Comparison of ENCODE assay signal across 28 mouse cellular contexts in genomic region chr3:122406416-122406815, GRCm38 (mm10).
DNase-seq lines count a peak whose midpoint lies in the region; ATAC-seq and TF ChIP-seq lines count a peak whose summit lies in the region.
"Had no signal": no experiment of that assay in that cellular context is flagged by ENCODE, and none has a peak within 500 bp of the region (broad histone marks: within the 10 kb centered on the region; RNA-seq: fewer than 3 reads in every experiment).

No protein-coding gene starts in this region.

- H3K27me3 ChIP-seq in liver, postnatal 0 days (ENCODE audit: insufficient read depth, low read length): no peaks in the 10 kb centered on the region
- no peaks in the 10 kb centered on the region for H3K27me3 ChIP-seq in liver, embryonic 11.5 days (replicated peaks; ENCODE audit: control insufficient read depth, insufficient read depth, low read length)
- no peaks in the 10 kb centered on the region for H3K27me3 ChIP-seq in CH12.LX (replicated peaks)
- no peaks in the 10 kb centered on the region for H3K27me3 ChIP-seq in hindbrain, embryonic 13.5 days
- H3K27me3 ChIP-seq: liver, embryonic 12.5 days; neural tube, embryonic 13.5 days had no signal

- H3K27ac ChIP-seq in liver, postnatal 0 days (ENCODE audit: low read depth): no peak overlapping the region
- no peak overlapping the region for H3K27ac ChIP-seq in liver, embryonic 11.5 days (ENCODE audit: low read depth, low read length)
- peak overlapping the region; percentile 97 for H3K27ac ChIP-seq in CH12.LX (ENCODE audit: insufficient read depth, low read depth)
- H3K27ac ChIP-seq in hindbrain, embryonic 13.5 days: no peak overlapping the region
- H3K27ac ChIP-seq: embryonic facial prominence, embryonic 10.5 days; hindbrain, embryonic 10.5 days; hindbrain, postnatal 0 days; layer of hippocampus, adult 2 months; limb, embryonic 12.5 days; liver, embryonic 12.5 days; neural tube, embryonic 13.5 days had no signal

- TF ChIP-seq EP300 in liver, postnatal 0 days (IDR thresholded peaks at IDR 0.05; ENCODE audit: low read depth): no peak
- TF ChIP-seq EP300 in CH12.LX (IDR thresholded peaks at IDR 0.05; ENCODE audit: low read length): peak; percentile 99

- H3K79me2 ChIP-seq in CH12.LX (replicated peaks; ENCODE audit: control insufficient read depth, extremely low read depth, insufficient read depth, poor library complexity, severe bottlenecking): no peaks in the 10 kb centered on the region

- no peaks in the 10 kb centered on the region for H3K9me3 ChIP-seq in liver, postnatal 0 days (ENCODE audit: low read length)
- no peaks in the 10 kb centered on the region for H3K9me3 ChIP-seq in liver, embryonic 11.5 days (ENCODE audit: control insufficient read depth, low read length)
- no peaks in the 10 kb centered on the region for H3K9me3 ChIP-seq in CH12.LX (replicated peaks; ENCODE audit: low read length)
- H3K9me3 ChIP-seq in hindbrain, embryonic 13.5 days: no peaks in the 10 kb centered on the region
- H3K9me3 ChIP-seq: embryonic facial prominence, embryonic 10.5 days; heart, embryonic 12.5 days; hindbrain, embryonic 10.5 days; limb, embryonic 12.5 days; liver, embryonic 12.5 days; neural tube, embryonic 13.5 days had no signal

- in situ Hi-C loops in CH12.LX (cut with MboI; ENCODE audit: low pct_ligation_motif_present, low pct_unique_long_range_greater_than_20kb, low sequenced_read_pairs): no loop called here

- no peak; the same call in none of the 2 replicates for TF ChIP-seq RAD21 in CH12.LX (IDR thresholded peaks at IDR 0.05; ENCODE audit: low read depth, low read length)

- TF ChIP-seq POLR2A in CH12.LX (IDR thresholded peaks at IDR 0.05; ENCODE audit: low read depth, low read length): 0 out of 2 replicates have a peak, but pooled peaks have one; percentile 45

- TF ChIP-seq CTCF in liver, postnatal 0 days (IDR thresholded peaks at IDR 0.05; ENCODE audit: low read depth): no peak
- no peak for TF ChIP-seq CTCF in CH12.LX (conservative IDR thresholded peaks at IDR 0.05 in 1 of 2, IDR thresholded peaks at IDR 0.05 in 1 of 2; ENCODE audit: low read depth in 2 of 2, low read length in 2 of 2)

- 56% methylated on average over 8 of the region's 8 CpGs for WGBS in liver, postnatal 0 days (ENCODE audit: insufficient replicate concordance)
- WGBS in liver, embryonic 11.5 days: 60% methylated on average over 8 of the region's 8 CpGs
- WGBS in hindbrain, embryonic 13.5 days: 61% methylated on average over 8 of the region's 8 CpGs

- peaks cover 5% of the 10 kb centered on the region for H3K4me1 ChIP-seq in liver, postnatal 0 days (ENCODE audit: insufficient read depth)
- peaks cover 10% of the 10 kb centered on the region for H3K4me1 ChIP-seq in liver, embryonic 11.5 days (replicated peaks; ENCODE audit: control insufficient read depth, insufficient read depth, low read length)
- H3K4me1 ChIP-seq in CH12.LX (ENCODE audit: control insufficient read depth in 1 of 2, insufficient read depth in 2 of 2): peaks cover 55 to 88% of the 10 kb centered on the region in 2 experiments
- H3K4me1 ChIP-seq in hindbrain, embryonic 13.5 days (replicated peaks): no peaks in the 10 kb centered on the region
- H3K4me1 ChIP-seq: liver, embryonic 12.5 days; neural tube, embryonic 13.5 days had no signal

- ATAC-seq in liver, postnatal 0 days: 0 out of 2 replicates have a peak, but pooled peaks have one; percentile 24
- ATAC-seq in liver, embryonic 11.5 days (replicated peaks; ENCODE audit: low FRiP score): no peak
- ATAC-seq in hindbrain, embryonic 13.5 days (ENCODE audit: low FRiP score): no peak
- ATAC-seq: forebrain, embryonic 16.5 days; hindbrain, postnatal 0 days; liver, embryonic 12.5 days had no signal

- dilution Hi-C loops in CH12.LX (cut with MboI; ENCODE audit: extremely low pct_ligation_motif_present, extremely low pct_unique_long_range_greater_than_20kb, low sequenced_read_pairs): no loop called here

- H3K9ac ChIP-seq in liver, postnatal 0 days (replicated peaks): no peak overlapping the region
- H3K9ac ChIP-seq in liver, embryonic 11.5 days (ENCODE audit: low read depth, low read length): no peak overlapping the region
- H3K9ac ChIP-seq in CH12.LX (ENCODE audit: insufficient read depth, low read depth): peak overlapping the region; percentile 16
- no peak overlapping the region for H3K9ac ChIP-seq in hindbrain, embryonic 13.5 days
- H3K9ac ChIP-seq: heart, embryonic 12.5 days; limb, embryonic 12.5 days; liver, embryonic 12.5 days; lung, embryonic 14.5 days; neural tube, embryonic 13.5 days had no signal

- H3K4me2 ChIP-seq in liver, postnatal 0 days (ENCODE audit: low read depth, low read length): no peak overlapping the region
- no peak overlapping the region for H3K4me2 ChIP-seq in liver, embryonic 11.5 days
- peak overlapping the region; percentile 17; the same call in 1 of the 2 replicates for H3K4me2 ChIP-seq in CH12.LX (ENCODE audit: insufficient read depth, low read depth, poor library complexity, severe bottlenecking)
- no peak overlapping the region for H3K4me2 ChIP-seq in hindbrain, embryonic 13.5 days
- H3K4me2 ChIP-seq: heart, embryonic 12.5 days; limb, embryonic 12.5 days; liver, embryonic 12.5 days; lung, embryonic 14.5 days; neural tube, embryonic 13.5 days had no signal

- no peak overlapping the region for H3K4me3 ChIP-seq in liver, postnatal 0 days (ENCODE audit: low read depth, low read length)
- no peak overlapping the region for H3K4me3 ChIP-seq in liver, embryonic 11.5 days (ENCODE audit: low read depth, low read length)
- H3K4me3 ChIP-seq in CH12.LX (replicated peaks in 1 of 3; ENCODE audit: low read depth in 2 of 3, low read length in 2 of 3, poor library complexity in 1 of 3): peak overlapping the region in 2 of 3 experiments; percentile 4 to 51
- H3K4me3 ChIP-seq in hindbrain, embryonic 13.5 days: no peak overlapping the region
- H3K4me3 ChIP-seq: embryonic facial prominence, embryonic 10.5 days; heart, embryonic 12.5 days; hindbrain, embryonic 10.5 days; layer of hippocampus, adult 2 months; limb, embryonic 12.5 days; liver, embryonic 12.5 days; myocyte; neural tube, embryonic 13.5 days had no signal

- no peak for DNase-seq in liver, postnatal 0 days
- DNase-seq in liver, embryonic 11.5 days (ENCODE audit: low spot score): no peak
- peak; percentile 89 for DNase-seq in CH12.LX (ENCODE audit: extremely low read depth)
- peak; percentile 81 for DNase-seq in ZHBTc4 (ENCODE audit: low read depth, low spot score)
- DNase-seq in spleen, postnatal 36 days (ENCODE audit: low spot score in 2 of 2): peak; percentile 85
- DNase-seq in embryo, embryonic 11 days: no peak
- DNase-seq: adrenal gland, adult 8-10 months; cerebellum, adult 9-10 months; gastrocnemius, postnatal 14 days; heart, adult 11 months; heart, postnatal 10 days; kidney, adult 2 months; kidney, postnatal 25 days; lung, embryonic 14.5 days; midbrain, embryonic 14.5 days; right cerebral cortex, postnatal 4 days; thymus, postnatal 14 days had no signal

- no peaks in the 10 kb centered on the region for H3K36me3 ChIP-seq in liver, postnatal 0 days (replicated peaks; ENCODE audit: insufficient read depth, low read length)
- no peaks in the 10 kb centered on the region for H3K36me3 ChIP-seq in liver, embryonic 11.5 days (ENCODE audit: control insufficient read depth, insufficient read depth, low read length)
- no peaks in the 10 kb centered on the region for H3K36me3 ChIP-seq in CH12.LX (replicated peaks in 1 of 2; ENCODE audit: control insufficient read depth in 1 of 2, insufficient read depth in 1 of 2, low read length in 1 of 2)
- no peaks in the 10 kb centered on the region for H3K36me3 ChIP-seq in hindbrain, embryonic 13.5 days
- H3K36me3 ChIP-seq: embryonic facial prominence, embryonic 10.5 days; heart, embryonic 12.5 days; hindbrain, embryonic 10.5 days; limb, embryonic 12.5 days; liver, embryonic 12.5 days; neural tube, embryonic 13.5 days had no signal

TF ChIP-seq in CH12.LX, 34 proteins besides CTCF, POLR2A, EP300 and RAD21 (continues in another document):
- TF ChIP-seq SIN3A (IDR thresholded peaks at IDR 0.05; ENCODE audit: low read length): 0 out of 2 replicates have a peak, but pooled peaks have one; percentile 32
- TF ChIP-seq GABPA (IDR thresholded peaks at IDR 0.05; ENCODE audit: insufficient replicate concordance, low read depth, low read length): no peak
- peak; percentile 68 for TF ChIP-seq MAFK (IDR thresholded peaks at IDR 0.05; ENCODE audit: insufficient replicate concordance, low read length)
- TF ChIP-seq RCOR1 (conservative IDR thresholded peaks at IDR 0.05; ENCODE audit: low read depth, low read length): peak; percentile 69; the same call in 1 of the 2 replicates
- no peak for TF ChIP-seq CHD1 (IDR thresholded peaks at IDR 0.05; ENCODE audit: low read depth, low read length)
- no peak; the same call in none of the 2 replicates for TF ChIP-seq SMC3 (IDR thresholded peaks at IDR 0.05; ENCODE audit: low read depth, low read length)
- TF ChIP-seq MAZ (IDR thresholded peaks at IDR 0.05; ENCODE audit: low read depth, low read length): peak; percentile 79; the same call in 1 of the 2 replicates
- no peak for TF ChIP-seq POLR2AphosphoS2 (IDR thresholded peaks at IDR 0.05; ENCODE audit: low read depth, low read length)
- TF ChIP-seq TCF12 (IDR thresholded peaks at IDR 0.05; ENCODE audit: low read depth, low read length): peak; percentile 97
- no peak for TF ChIP-seq NRF1 (IDR thresholded peaks at IDR 0.05; ENCODE audit: low read depth, low read length)
- TF ChIP-seq MYC (IDR thresholded peaks at IDR 0.05; ENCODE audit: low read depth, low read length): peak; percentile 86
- peak; percentile 91 for TF ChIP-seq ETS1 (conservative IDR thresholded peaks at IDR 0.05; ENCODE audit: low read depth, low read length)
- 0 out of 2 replicates have a peak, but pooled peaks have one; percentile 70 for TF ChIP-seq JUND (conservative IDR thresholded peaks at IDR 0.05; ENCODE audit: low read depth, low read length)
- no peak for TF ChIP-seq HCFC1 (IDR thresholded peaks at IDR 0.05; ENCODE audit: low read depth, low read length)
- TF ChIP-seq PAX5 (IDR thresholded peaks at IDR 0.05; ENCODE audit: low read length): no peak
- 0 out of 2 replicates have a peak, but pooled peaks have one; percentile 65 for TF ChIP-seq KAT2A (IDR thresholded peaks at IDR 0.05; ENCODE audit: insufficient replicate concordance, low read length)
- peak; percentile 29; the same call in 1 of the 2 replicates for TF ChIP-seq JUN (IDR thresholded peaks at IDR 0.05; ENCODE audit: insufficient read depth, low read depth, low read length)
- no peak; the same call in 1 of the 2 replicates for TF ChIP-seq ZMIZ1 (IDR thresholded peaks at IDR 0.05; ENCODE audit: low read depth, low read length)
- TF ChIP-seq MAX (IDR thresholded peaks at IDR 0.05; ENCODE audit: low read length): peak; percentile 77
- 0 out of 2 replicates have a peak, but pooled peaks have one; percentile 27 for TF ChIP-seq ZNF384 (IDR thresholded peaks at IDR 0.05; ENCODE audit: low read depth, low read length)
- TF ChIP-seq ZC3H11A (IDR thresholded peaks at IDR 0.05; ENCODE audit: low read depth, low read length): no peak
- 0 out of 2 replicates have a peak, but pooled peaks have one; percentile 23 for TF ChIP-seq NELFE (IDR thresholded peaks at IDR 0.05; ENCODE audit: low read depth, low read length)

Comparison
In these comparisons a context has a peak if more than half of its experiments do, and no peak if none do; other contexts are left out.
1. DNase-seq: peak in CH12.LX (single experiment), ZHBTc4 (single experiment) and spleen, postnatal 36 days (2 of 2); none in liver, postnatal 0 days (single experiment), liver, embryonic 11.5 days (single experiment) and embryo, embryonic 11 days (single experiment).
2. H3K4me3 ChIP-seq: peak in CH12.LX (2 of 3); none in liver, postnatal 0 days (single experiment), liver, embryonic 11.5 days (single experiment) and hindbrain, embryonic 13.5 days (single experiment).